Mouse (Mus musculus): Measurements from ENCODE around the gene Parvg. TPM values are rescaled to one million over a fixed set of nuclear protein-coding genes. Genes with fewer than 3 reads are reported as not detected.

Parvg gene
- polyA plus RNA-seq, 1 experiment, result 6.2 TPM

Other genes starting within 250 kb of the Parvg start
- gene Sult4a1, start 218.3 kb upstream of the Parvg start, polyA plus RNA-seq (2012; rRNA removed), result 2.7 TPM in 2 replicates
- 0.04 TPM in 1 of 2 replicates, not detected in the other for gene Pnpla5, start 200.9 kb upstream of the Parvg start, polyA plus RNA-seq (2012; rRNA removed)
- 8.1 and 17.0 TPM in 2 replicates for gene Pnpla3, start 156.2 kb upstream of the Parvg start, polyA plus RNA-seq (2012; rRNA removed)
- gene Samm50, start 131.8 kb upstream of the Parvg start, polyA plus RNA-seq (2012; rRNA removed), result 15.6 and 20.4 TPM in 2 replicates
- gene Parvb, start 92.0 kb upstream of the Parvg start, polyA plus RNA-seq (2012; rRNA removed), result 3.3 and 3.6 TPM in 2 replicates
- gene Shisal1, start 123.1 kb downstream of the Parvg start, polyA plus RNA-seq (2012; rRNA removed), result 6.5 and 8.7 TPM in 2 replicates
- gene Rtl6, start 233.8 kb downstream of the Parvg start, polyA plus RNA-seq (2012; rRNA removed), result 3.0 TPM in 2 replicates